Mouse (Mus musculus): ENCODE data around the gene Cadps2. TPM values are rescaled to one million over a fixed set of nuclear protein-coding genes. Genes with fewer than 3 reads are reported as not detected.

The Cadps2 gene
- total RNA-seq (2021) = 1 to 10 TPM; 2.1 to 2.5 TPM

DNA sequence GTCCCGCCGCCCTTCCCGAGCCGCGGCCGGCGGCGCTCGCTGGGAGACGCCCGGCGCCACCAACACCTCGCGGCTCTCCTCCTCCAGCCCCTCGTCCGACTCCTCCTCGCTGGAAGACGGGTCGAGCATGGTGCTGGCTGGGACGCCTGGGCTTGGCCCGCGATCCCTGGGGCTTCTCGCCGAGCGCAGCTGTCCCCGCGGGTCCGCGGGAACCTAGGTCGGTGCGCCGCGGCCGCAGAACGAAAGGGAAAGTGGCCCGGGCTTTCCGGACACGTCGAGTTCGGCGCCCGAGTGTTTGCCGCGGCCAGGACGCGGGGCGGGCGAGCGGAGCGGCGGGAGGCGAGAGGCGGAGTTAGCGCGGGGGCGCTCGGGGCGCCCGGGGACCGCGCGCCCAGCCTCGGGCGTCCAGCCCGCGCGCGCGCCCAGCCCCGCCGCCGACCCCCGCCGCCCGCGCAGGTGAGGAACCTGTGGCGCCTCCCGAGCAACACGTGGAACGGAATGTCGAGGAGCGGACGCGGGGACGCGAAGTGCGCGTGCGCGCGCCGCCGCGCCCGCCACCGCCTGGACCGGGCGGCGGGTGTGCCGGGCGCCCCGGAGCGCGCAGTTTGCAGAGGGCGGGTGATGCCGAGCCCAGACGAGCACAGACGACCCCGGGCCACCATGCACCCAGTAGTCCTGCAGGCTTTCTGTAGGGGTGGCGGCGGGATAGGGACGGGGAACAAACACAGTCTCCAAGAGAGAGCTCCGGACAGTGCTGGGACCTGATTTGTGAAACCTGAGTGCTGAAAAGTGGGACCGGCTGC, at the start of gene Cadps2:
Cadps2 (minus strand) TSS at position 413 of the 803 bp plus-strand sequence.
- DNase-seq = peak; percentile 53

DNA sequence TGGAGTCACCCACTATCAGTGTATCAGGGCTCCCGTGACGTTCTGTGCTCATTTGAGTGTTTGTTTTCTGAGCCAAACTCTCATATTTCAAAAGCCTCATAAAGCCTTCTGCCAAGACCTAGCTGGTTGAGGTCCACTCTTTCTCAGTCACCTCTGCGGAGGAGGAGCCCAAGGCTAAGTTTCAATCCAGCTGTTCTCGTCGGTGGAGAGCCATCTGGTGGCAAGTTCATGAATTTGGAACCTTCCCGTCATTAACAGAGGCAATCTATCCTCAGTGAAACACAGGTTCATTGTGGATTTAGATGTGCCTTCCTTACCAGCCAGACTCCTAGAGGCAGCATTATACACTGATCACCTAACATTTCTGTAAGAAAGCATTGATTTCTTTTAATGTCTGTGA, 47.2 kb upstream of the Cadps2 start:
- DNase-seq = peak; percentile 36

DNA sequence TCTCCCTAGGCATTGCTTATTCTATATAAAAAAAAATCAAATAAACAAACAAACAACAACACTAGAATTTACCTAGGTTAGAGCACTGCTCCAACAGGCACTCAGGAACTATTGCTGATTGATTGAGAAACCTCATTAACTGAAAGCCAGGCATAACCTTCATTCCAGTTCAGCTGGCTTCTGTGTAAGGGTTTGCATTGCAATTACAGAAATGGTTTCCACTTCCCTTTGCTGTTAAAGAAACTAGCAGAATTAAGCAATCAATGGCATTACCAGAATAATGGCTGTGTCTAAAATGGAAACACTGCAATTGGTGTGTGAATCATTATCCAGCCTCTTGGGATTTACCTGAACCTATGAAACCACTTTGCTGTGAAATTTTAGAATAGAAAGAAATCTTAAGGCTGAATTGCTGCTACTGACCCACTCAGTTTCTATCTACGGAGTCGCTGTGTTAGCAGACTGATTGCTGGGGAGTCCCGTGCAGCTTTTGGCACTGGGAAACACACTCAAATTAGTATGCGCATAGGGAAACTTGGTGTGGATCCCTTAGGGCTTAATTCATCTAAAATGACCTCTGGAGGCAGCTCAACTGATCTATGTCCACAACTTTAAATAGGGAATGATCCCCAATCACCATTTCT, 37.7 kb upstream of the Cadps2 start:
- DNase-seq = no peak

DNA sequence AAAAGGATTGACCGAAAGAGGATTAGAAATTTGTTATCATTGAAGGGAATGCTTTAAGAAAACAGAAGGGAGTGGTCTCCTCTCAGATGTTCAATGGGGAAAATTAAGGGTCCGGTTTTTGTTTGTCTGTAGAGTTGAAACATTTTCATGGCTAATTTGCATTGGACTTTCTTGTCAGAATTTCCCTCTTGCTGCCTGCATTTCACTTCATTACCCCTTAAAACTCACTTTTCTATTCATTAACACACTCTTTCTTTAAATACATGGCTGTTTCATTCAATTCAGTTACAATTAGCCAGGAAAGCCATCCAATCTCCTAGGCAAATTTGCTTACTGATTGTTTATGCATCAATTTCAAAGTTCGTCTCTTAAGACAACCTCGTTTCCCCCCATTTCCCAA, 37.1 kb upstream of the Cadps2 start:
- DNase-seq = no peak

DNA sequence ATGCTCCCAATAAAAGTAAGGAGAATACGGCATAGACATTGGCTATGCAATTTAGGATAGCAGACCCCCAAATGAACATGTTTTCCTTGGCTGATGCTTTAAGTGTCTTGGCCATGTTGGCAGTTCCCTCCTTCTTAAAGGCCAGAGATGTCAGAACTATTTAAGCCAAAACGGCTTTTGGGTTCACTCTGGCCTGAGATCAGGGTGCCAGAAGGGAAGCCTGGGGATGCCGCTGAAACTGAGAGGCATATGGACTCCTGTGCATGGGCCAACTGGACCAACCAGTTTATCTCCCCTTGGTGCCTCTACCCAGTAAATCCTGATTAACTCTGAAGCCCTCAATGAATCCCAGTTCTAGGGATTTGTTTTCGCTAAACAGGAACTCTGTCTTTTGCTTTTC, 34.6 kb upstream of the Cadps2 start:
- DNase-seq = no peak

DNA sequence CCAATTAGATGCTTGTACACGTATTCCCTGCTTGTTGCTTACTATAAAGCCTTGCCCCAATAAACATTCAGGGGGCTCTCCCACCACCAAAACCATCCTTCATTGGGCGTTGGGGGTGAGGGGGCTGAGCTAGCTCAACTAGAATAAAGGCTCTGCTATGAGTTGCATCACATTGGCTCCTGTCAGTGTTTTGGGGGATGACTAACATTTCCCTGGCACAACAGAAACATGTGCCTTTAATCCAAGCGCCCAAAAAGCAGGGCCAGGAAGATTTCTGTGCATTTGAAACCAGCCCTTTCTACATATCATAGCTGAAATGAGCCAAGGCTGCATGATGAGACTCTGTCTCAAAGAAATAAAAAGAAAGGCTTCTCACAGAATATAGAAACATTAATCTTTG, 34.0 kb upstream of the Cadps2 start:
- DNase-seq = no peak

DNA sequence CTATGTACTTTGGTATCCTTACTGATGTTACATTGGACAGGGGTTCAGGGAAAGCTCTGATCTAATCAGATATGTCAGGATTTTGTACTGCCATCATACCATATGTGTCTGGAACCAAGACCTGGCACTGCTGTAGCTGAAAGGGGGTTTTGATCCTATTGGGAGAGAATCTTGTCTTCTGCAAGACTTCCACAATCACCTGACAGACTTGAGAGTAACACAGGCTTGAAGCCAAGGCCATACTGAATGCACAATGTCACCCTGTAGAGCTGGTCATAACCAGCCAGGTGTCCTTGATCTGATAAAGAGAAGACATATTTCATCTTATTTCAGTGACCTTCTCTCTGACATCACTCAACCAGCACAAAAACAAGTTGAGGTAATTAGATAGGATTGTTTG, 30.8 kb upstream of the Cadps2 start:
- DNase-seq = no peak

DNA sequence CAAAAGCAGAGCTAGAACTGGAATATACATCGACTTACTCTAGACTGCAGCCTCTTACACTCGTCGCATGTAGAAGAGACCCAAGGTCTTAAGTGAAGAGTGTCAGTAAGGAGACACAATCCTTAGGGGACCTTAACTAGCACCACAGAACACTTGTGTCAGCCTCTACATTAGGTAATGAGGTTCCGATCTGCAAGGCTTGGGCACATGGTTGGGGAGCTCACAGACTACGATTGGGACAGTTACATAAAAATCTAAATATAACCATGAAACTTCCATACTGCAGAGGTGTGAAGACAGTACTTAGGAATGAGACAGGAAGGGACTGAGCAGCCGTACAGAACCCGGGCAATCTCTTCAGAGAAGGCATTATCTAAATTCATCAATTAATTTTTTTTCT, 27.1 kb upstream of the Cadps2 start:
- DNase-seq = no peak

DNA sequence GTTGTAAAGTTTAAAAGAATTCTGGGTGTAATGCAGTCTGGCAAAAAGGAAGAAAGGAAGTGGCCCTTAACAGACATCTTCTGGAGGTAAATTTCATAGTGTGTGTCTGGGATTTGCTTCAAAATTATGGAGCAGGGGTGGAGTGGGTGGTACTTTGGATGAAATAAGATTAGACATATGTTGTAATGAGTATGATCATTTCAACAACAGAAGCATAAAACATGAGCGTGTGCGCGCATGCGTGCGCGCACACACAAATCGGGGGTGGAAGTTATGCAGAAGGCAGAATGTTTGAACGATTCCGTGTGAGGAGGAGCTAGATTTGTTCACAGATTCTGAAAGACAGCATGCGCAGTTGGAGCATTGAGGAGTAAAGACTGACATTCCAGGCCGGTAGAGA, 14.2 kb upstream of the Cadps2 start:
- DNase-seq = no peak

DNA sequence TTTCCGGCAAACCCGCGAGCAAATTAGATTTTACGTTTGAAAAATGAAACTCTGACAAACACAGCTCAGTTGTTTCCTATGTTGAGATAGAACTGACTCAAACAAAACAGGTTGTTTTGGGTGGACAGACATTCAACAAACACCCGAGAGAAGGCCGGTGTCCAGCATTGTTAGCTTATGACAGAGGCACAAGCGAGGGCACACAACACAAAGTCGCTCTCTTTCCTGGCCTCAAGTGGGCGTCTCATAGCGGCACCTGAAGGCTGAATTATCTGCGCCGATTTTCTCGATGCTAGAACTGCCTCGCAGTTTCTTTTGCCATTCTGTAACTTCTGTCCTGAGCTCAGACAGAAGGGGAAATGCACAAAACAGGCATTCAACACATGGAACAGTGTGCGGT, 780 bp upstream of the Cadps2 start:
- peak; percentile 9 for DNase-seq

DNA sequence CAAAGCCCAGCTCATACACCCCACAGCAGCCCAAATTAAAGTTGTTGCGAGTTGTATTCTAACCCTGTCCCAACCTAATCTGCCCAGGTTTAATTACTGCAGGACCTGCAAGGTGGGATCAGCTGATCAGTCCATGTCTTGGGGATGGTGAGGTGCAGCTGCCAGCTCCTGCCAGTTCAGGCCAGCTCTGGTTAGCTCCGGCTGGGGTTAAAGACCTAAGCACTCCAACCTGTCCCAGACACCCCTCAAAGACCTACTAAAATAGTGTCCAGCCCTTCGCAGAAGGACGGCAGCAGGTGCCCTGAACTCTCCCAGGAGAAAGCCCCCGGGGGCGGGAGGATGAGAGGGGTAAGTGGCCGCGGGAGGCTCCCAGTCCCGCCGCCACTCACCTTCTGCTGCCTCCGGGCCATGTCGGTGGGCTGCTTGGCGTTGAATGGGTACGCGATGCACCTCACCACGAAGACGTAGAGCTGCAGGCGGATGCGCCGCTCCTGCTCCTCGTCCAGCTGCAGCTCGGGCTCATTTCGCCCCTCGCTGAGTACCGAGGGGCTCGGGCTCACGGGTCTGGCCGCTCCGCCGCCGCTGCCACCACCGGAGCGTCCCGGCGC, 716 bp downstream of the Cadps2 start:
- no peak for DNase-seq

DNA sequence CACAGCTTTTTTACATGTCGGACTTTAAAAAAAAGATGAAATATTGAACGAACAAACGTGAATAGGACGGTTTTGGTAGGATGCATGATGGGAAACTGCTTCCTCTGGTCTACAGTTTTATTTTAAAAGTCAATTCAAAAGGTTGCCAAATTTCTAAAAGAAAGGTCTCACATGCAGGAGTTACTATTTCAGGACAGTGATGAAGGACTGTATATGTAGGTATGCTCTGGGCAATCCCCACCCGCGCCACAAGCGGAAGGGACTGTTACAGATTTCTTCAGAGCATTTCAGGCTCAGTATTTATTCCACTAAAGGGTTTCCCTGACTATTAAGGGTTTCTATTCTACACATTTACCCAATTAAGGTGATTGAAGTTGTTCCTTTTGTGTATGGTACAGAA, 1.6 kb downstream of the Cadps2 start:
- no peak for DNase-seq

DNA sequence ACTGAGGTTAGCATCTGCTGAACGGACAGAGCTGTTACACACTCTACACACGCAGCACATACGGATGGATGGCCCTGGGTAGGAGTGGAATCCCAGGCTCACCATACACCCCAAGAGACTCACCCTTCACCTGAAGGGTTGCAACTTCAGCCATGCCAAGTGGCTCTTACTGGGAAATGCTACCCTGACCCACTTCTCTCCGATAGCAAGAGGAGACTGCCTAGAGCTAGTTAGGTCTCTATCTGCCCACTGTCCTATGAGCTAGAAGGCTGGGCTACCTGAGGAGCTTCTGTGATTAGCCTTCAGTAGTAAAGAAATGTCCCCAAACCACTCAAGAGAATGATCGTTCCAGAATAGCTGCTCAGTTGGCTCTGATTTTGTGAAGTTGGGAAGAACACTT, 2.1 kb downstream of the Cadps2 start:
- no peak for DNase-seq

DNA sequence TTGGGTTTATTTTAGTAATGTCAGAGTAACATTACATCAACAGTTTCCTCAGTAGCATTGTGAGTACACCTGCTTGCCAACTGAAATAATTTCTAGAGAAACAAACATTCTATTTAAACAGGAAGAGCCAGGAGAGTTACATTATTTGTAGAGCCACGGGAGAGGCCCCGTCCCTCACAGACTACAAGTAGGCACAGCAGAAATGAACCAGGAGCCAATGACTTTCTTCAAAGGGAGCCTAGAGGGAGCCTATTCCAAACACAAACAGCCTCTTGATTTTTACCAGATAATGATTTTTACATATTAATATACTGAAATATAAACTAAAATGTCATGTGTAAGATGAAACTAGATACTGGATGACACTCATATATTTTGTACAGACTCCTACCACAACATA, 2.5 kb downstream of the Cadps2 start:
- no peak for DNase-seq

DNA sequence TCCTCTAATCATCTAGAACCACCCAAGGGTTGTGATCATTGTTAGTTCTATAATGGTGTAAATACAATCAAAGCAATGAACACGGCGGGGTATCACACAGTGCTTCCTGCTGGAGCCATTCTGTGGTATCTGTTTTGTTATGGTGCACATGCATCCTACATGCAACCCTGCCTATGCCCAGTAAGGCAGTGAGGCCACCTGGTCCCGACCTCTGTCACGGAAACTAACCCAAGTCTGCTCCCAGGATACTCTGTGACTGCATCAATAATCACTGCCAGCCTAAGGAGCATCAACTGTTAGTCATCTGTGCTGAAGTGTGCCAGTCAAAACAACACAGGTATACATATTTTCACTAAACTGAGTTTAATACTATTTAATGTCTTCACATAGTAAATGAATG, 3.7 kb downstream of the Cadps2 start:
- no peak for DNase-seq

DNA sequence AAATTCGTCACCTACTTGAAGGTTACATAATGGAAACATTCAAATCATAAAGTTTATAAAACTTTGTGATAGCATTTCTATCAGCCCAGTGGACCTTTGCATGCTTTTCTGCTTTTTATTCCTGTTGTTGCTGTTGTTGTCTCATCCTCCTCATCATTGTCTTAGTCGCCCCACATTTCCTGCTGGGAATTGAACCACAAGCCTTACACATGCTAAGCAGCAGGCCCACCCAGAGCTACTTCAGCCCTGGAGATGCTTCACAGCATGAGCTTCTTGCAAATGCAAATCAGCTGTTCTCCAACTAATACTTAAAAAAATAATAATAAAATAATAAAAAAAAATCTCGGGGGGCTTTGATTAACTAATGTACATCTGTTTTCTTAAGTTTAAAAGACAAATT, 8.5 kb downstream of the Cadps2 start:
- no peak for DNase-seq

DNA sequence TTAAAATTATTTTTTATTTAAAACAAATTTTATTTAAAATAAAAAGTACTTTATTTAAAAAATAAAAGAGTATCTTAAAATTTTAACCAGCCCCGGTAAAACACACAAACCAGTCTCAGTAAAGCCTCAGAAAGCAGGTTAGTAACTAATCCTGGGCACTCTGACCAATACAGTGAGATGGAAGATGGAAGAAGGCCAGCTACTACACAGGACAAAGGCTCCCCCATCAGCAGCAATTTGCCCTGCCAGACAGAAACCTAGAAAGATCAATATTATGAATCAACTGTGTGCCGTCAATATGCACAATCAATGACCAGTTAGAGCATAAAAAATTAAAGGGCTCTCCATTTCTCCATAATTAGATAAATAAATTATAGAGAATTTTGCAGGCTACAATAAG, 9.9 kb downstream of the Cadps2 start:
- no peak for DNase-seq

DNA sequence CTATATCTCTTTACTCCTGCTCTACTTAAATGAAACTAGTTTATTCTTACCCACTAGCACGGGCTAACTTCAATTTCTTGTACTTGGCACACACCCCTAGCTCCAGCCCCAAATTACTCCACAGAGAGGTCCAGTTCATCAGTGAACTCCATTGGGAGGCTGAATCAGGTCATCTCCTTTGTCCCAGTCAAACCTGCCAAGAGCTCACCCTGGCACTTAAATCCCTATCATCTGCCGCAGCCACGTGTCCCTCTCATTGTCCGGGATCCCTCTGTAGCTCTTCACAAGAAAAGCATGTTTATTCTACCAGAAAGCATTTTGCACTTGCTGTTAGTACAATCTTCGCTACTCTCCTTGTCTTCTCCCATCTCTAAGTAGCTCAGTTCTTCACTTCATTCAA, 17.4 kb downstream of the Cadps2 start:
- DNase-seq = no peak

DNA sequence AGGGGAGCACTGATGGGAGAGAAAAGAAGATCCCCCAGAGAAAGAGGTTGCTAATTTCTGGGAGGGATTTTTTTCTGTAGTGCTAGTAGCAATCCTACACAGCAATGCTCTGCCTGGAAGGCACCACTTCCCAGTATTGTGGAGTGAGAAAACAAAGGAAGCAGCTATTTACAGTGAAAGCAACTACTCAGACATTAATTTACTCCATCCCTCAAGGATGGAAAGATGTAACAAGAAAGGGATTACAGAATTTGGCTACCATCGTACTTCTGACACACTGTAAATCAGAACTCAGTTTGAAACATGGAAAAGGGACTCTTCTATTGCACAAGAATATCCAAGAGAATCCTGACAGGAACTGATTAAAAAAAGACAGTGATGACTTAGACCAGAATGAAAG, 29.1 kb downstream of the Cadps2 start:
- DNase-seq = no peak

DNA sequence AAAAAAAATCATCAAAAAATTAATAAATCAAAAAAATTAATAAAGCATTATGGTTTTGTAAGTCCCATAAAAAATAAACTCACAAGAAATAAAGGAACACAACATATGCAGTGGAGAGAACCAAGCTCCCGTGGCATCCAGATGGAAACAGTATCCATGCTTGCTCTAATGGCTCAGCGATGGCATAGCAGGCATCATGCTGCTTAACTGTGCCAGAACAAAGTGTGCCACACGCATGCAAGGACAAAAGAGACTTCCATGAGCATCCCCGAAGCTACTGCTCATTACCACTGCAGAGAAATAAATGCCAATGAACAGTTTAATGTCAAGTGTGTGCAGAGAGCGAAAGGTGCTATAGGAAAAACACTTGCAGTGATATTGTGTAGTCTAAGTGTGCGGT, 29.9 kb downstream of the Cadps2 start:
- DNase-seq = no peak

DNA sequence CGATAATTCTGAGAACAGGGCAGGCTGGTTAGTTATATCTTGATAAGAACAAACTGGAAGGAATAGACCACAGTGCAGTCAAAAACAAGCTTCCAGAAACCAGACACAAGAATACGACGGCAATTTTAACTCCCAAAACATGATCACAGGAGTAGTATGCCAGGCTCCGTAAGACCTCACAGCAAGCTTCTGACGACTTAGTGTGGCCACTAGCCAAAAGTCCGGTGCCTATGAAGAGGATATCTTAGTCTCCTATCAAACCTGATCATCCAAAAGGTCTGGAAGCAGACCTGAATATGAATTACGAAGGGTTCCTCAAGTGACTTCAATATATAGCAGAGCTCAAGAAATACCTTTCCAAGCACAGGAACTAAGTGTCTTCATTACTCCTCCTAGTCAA, 33.9 kb downstream of the Cadps2 start:
- DNase-seq = no peak

DNA sequence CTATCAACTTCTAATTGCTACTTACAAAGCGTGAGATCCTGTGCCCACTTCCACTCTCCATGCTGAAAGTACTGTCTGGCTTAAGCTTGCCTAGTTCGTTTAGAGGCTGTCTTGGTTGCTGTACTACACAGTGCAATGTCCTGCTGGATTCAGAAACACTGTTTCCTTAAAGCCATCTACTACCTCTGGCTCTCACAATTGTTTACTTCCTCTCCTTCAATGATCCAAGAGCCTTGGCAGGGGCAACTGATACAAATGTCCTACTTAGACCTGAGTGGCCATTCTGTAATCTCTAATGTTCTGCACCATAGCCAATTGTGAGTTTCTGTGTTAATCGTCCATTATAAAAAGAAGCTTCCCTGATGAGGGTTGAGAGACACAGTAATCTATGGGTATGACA, 47.4 kb downstream of the Cadps2 start:
- DNase-seq = no peak

DNA sequence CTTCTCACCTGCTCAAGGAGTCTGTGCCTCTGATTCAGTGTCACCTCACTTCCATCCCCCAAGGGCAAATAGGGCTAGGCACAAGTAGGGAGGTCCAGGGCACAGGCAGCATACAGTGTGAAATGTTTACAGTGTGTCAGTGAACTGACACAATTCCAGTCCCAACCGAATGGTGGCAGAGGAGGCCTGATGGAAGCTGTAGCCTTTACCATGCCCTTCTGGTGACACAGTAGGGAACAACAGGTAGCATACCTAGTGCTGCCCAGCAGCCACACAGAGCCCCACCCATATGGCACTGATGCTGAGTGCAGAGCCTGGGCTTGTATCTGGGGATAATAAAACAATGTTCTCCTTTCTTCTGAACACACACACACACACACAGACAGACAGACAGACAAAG, 61.6 kb downstream of the Cadps2 start:
- no peak for DNase-seq

DNA sequence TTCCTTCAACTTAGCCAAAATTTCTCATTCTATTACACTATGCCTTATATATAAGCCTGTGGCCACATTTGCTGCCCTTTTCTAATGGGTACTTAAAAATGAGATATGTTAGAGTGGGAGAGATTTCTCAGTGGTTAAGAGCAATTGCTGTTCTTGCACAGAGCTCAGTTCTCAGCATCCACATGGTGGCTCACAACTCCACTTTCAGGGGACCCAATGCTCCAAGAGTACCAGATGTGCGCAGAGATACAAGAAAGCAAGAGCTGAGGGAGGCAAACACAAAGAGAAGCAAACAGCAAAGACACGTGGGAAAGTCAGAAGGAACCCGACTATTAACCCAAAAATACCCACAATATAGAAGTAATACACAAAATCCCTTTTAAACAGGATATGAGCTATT, 77.0 kb downstream of the Cadps2 start:
- no peak for DNase-seq

Data from heart, postnatal 4 days (tissue).